Comparison of ENCODE assay signal across 12 mouse cellular contexts in genomic region chr17:29293807-29294605, GRCm38 (mm10). TPM values are rescaled to one million over a fixed set of nuclear protein-coding genes. Genes with fewer than 3 reads are reported as not detected.
DNase-seq lines count a peak whose midpoint lies in the region; ATAC-seq and TF ChIP-seq lines count a peak whose summit lies in the region.
"Had no signal": no experiment of that assay in that cellular context is flagged by ENCODE, and none has a peak within 500 bp of the region (broad histone marks: within the 10 kb centered on the region; RNA-seq: fewer than 3 reads in every experiment).

No protein-coding gene starts in this region.

- H3K27ac ChIP-seq in gastrocnemius, adult 2 months: no peak overlapping the region
- no peak overlapping the region for H3K27ac ChIP-seq in liver, adult 2 months (replicated peaks; ENCODE audit: insufficient read depth, low read depth, low read length)
- H3K27ac ChIP-seq in neural tube, embryonic 15.5 days (replicated peaks): no peak overlapping the region

- TF ChIP-seq POLR2A in liver, adult 2 months (IDR thresholded peaks at IDR 0.05; ENCODE audit: extremely low read depth, insufficient read depth, low read length): no peak

- H3K9ac ChIP-seq in liver, adult 2 months (ENCODE audit: low read depth, low read length): no peak overlapping the region
- H3K9ac ChIP-seq in neural tube, embryonic 15.5 days (replicated peaks): no peak overlapping the region
- H3K9ac ChIP-seq: lung, embryonic 14.5 days had no signal

- peak; percentile 58 for DNase-seq in gastrocnemius, adult 2 months
- DNase-seq in gastrocnemius, postnatal 36 days: no peak
- peak; percentile 31 for DNase-seq in liver, adult 2 months (ENCODE audit: extremely low read depth, low read depth, low spot score)
- DNase-seq in liver: no peak
- peak; percentile 50 to 69 for DNase-seq in kidney, adult 8-10 months
- DNase-seq in lung, postnatal 14 days: peak; percentile 59
- DNase-seq: lung, embryonic 14.5 days; thymus, adult 18-20 months had no signal

- no peaks in the 10 kb centered on the region for H3K27me3 ChIP-seq in liver, adult 2 months (ENCODE audit: control insufficient read depth, insufficient read depth, low read length)
- H3K27me3 ChIP-seq in neural tube, embryonic 15.5 days (replicated peaks): no peaks in the 10 kb centered on the region

- no peaks in the 10 kb centered on the region for H3K9me3 ChIP-seq in neural tube, embryonic 15.5 days (replicated peaks)
- H3K9me3 ChIP-seq: G1E had no signal

- WGBS in liver, adult 2 months: 71% methylated on average over 9 of the region's 9 CpGs
- 83% methylated on average over 9 of the region's 9 CpGs for WGBS in neural tube, embryonic 15.5 days

- no peak overlapping the region for H3K4me3 ChIP-seq in gastrocnemius, adult 2 months
- H3K4me3 ChIP-seq in liver, adult 2 months (ENCODE audit: insufficient read depth, low read depth, low read length): no peak overlapping the region
- H3K4me3 ChIP-seq in neural tube, embryonic 15.5 days (replicated peaks): no peak overlapping the region

- no peak overlapping the region for H3K4me2 ChIP-seq in neural tube, embryonic 15.5 days
- H3K4me2 ChIP-seq: lung, embryonic 14.5 days had no signal

- no peaks in the 10 kb centered on the region for H3K79me2 ChIP-seq in liver, adult 2 months (ENCODE audit: control insufficient read depth, insufficient read depth, low read length)

- intact Hi-C loops in gastrocnemius, adult 2 months (cut with DNase I): no loop called here
- intact Hi-C loops in gastrocnemius, postnatal 36 days (cut with DNase I): no loop called here

- TF ChIP-seq CTCF in gastrocnemius, adult 2 months (IDR thresholded peaks at IDR 0.05): peak; percentile 44
- TF ChIP-seq CTCF in liver, adult 2 months (IDR thresholded peaks at IDR 0.05; ENCODE audit: low read depth, low read length): no peak

- ATAC-seq in megakaryocyte, adult 5-6 weeks (ENCODE audit: poor library complexity, severe bottlenecking): no peak
- no peak for ATAC-seq in neural tube, embryonic 15.5 days (ENCODE audit: low FRiP score)
- ATAC-seq: hindbrain, embryonic 16.5 days had no signal

- no peaks in the 10 kb centered on the region; the same call in 1 of the 2 replicates for H3K4me1 ChIP-seq in liver, adult 2 months (ENCODE audit: control insufficient read depth, insufficient read depth, low read length)
- no peaks in the 10 kb centered on the region for H3K4me1 ChIP-seq in neural tube, embryonic 15.5 days

- H3K36me3 ChIP-seq in liver, adult 2 months (ENCODE audit: control insufficient read depth, insufficient read depth, low read length): peaks cover 13% of the 10 kb centered on the region; the same call in 1 of the 2 replicates
- peaks cover 54% of the 10 kb centered on the region for H3K36me3 ChIP-seq in neural tube, embryonic 15.5 days

RNA-seq across cellular contexts. Expression of gene Pi16, which starts 23.5 kb away (rescaled TPM):
- total RNA-seq in gastrocnemius, adult 2 months (2021): 10 to 100 TPM; 21.9 to 52.6 TPM
- total RNA-seq in gastrocnemius, postnatal 36 days (2021): 10 to 100 TPM; 16.1 to 29.8 TPM
- 0.13 and 0.28 TPM in 2 replicates for total RNA-seq in liver, adult 2 months (2014; rRNA removed)
- polyA plus RNA-seq in liver, adult 2 months (2012; rRNA removed): 0.07 and 0.10 TPM in 2 replicates
- total RNA-seq in megakaryocyte, adult 5-6 weeks (2015): 32.6 and 44.2 TPM in 2 replicates
- total RNA-seq in megakaryocyte, adult 5-6 weeks (2017): 59.2 and 64.7 TPM in 2 replicates
- 2.8 TPM in 2 replicates for polyA plus RNA-seq in neural tube, embryonic 15.5 days (2015; fragmentation: Nextera tagmentation; extraction: Ambion mirVana)

RNA-seq across cellular contexts. Expression of gene BC004004, which starts 25.4 kb away (rescaled TPM):
- total RNA-seq in gastrocnemius, adult 2 months (2021): 100 to 1,000 TPM; 110 to 121 TPM
- 100 to 1,000 TPM; 104 to 106 TPM for total RNA-seq in gastrocnemius, postnatal 36 days (2021)
- total RNA-seq in liver, adult 2 months (2014; rRNA removed): 85.9 and 94.0 TPM in 2 replicates
- 113 and 114 TPM in 2 replicates for polyA plus RNA-seq in liver, adult 2 months (2012; rRNA removed)
- 65.8 and 70.1 TPM in 2 replicates for total RNA-seq in megakaryocyte, adult 5-6 weeks (2015)
- total RNA-seq in megakaryocyte, adult 5-6 weeks (2017): 81.0 and 89.2 TPM in 2 replicates
- polyA plus RNA-seq in neural tube, embryonic 15.5 days (2015; fragmentation: Nextera tagmentation; extraction: Ambion mirVana): 111 and 116 TPM in 2 replicates

RNA-seq across cellular contexts. Expression of gene Ppil1, which starts 30.0 kb away (rescaled TPM):
- total RNA-seq in gastrocnemius, adult 2 months (2021): 1 to 10 TPM; 5.1 to 7.3 TPM
- total RNA-seq in gastrocnemius, postnatal 36 days (2021): 1 to 10 TPM; 5.9 to 6.0 TPM
- 14.7 and 17.1 TPM in 2 replicates for total RNA-seq in liver, adult 2 months (2014; rRNA removed)
- 10.4 and 14.1 TPM in 2 replicates for polyA plus RNA-seq in liver, adult 2 months (2012; rRNA removed)
- 37.5 and 39.4 TPM in 2 replicates for total RNA-seq in megakaryocyte, adult 5-6 weeks (2015)
- 53.6 and 57.3 TPM in 2 replicates for total RNA-seq in megakaryocyte, adult 5-6 weeks (2017)
- 106 and 119 TPM in 2 replicates for polyA plus RNA-seq in neural tube, embryonic 15.5 days (2015; fragmentation: Nextera tagmentation; extraction: Ambion mirVana)

RNA-seq across cellular contexts. Expression of gene Mtch1, which starts 53.7 kb away (rescaled TPM):
- 100 to 1,000 TPM in 1 of 2 experiments, 10 to 100 TPM in 1; 78.5 to 109 TPM for total RNA-seq in gastrocnemius, adult 2 months (2021)
- total RNA-seq in gastrocnemius, postnatal 36 days (2021): 10 to 100 TPM; 85.9 to 95.0 TPM
- total RNA-seq in liver, adult 2 months (2014; rRNA removed): 82.7 and 93.8 TPM in 2 replicates
- 136 and 143 TPM in 2 replicates for polyA plus RNA-seq in liver, adult 2 months (2012; rRNA removed)
- 111 and 128 TPM in 2 replicates for total RNA-seq in megakaryocyte, adult 5-6 weeks (2015)
- 84.1 and 107 TPM in 2 replicates for total RNA-seq in megakaryocyte, adult 5-6 weeks (2017)
- polyA plus RNA-seq in neural tube, embryonic 15.5 days (2015; fragmentation: Nextera tagmentation; extraction: Ambion mirVana): 453 and 482 TPM in 2 replicates

RNA-seq across cellular contexts. Expression of gene Cpne5, which starts 56.0 kb away (rescaled TPM):
- total RNA-seq in gastrocnemius, adult 2 months (2021): not detected
- not detected for total RNA-seq in gastrocnemius, postnatal 36 days (2021)
- total RNA-seq in liver, adult 2 months (2014; rRNA removed): not detected in 2 replicates
- not detected in 2 replicates for polyA plus RNA-seq in liver, adult 2 months (2012; rRNA removed)
- total RNA-seq in megakaryocyte, adult 5-6 weeks (2015): 0.25 TPM in 1 of 2 replicates, not detected in the other
- total RNA-seq in megakaryocyte, adult 5-6 weeks (2017): not detected in 2 replicates
- 56.0 and 61.2 TPM in 2 replicates for polyA plus RNA-seq in neural tube, embryonic 15.5 days (2015; fragmentation: Nextera tagmentation; extraction: Ambion mirVana)

Comparison
In these comparisons a context has a peak if more than half of its experiments do, and no peak if none do; other contexts are left out.
1. DNase-seq: peak in gastrocnemius, adult 2 months (single experiment), liver, adult 2 months (single experiment), kidney, adult 8-10 months (2 of 2) and lung, postnatal 14 days (single experiment); none in gastrocnemius, postnatal 36 days (0 of 2) and liver (single experiment).
2. RNA of gene Pi16, which starts 23.5 kb away (total RNA-seq): 32.6 to 64.7 TPM in megakaryocyte, adult 5-6 weeks, 21.9 to 52.6 TPM in gastrocnemius, adult 2 months and 16.1 to 29.8 TPM in gastrocnemius, postnatal 36 days; 0.13 to 0.28 TPM in liver, adult 2 months; every median in the first group is over 10 times any median in the second.